In genomic region chr9:64667513-64667912, GRCm38 (mm10) we compare ENCODE assay signal across 9 mouse cellular contexts.
A peak's percentile ranks its signal among the peaks of the same experiment; 100 is the strongest.
DNase-seq lines count a peak whose midpoint lies in the region; ATAC-seq and TF ChIP-seq lines count a peak whose summit lies in the region.
"Had no signal": no experiment of that assay in that cellular context is flagged by ENCODE, and none has a peak within 500 bp of the region (broad histone marks: within the 10 kb centered on the region; RNA-seq: fewer than 3 reads in every experiment).

No protein-coding gene starts in this region.

- TF ChIP-seq EP300 in lung, postnatal 0 days (IDR thresholded peaks at IDR 0.05) = no peak

- H3K4me3 ChIP-seq in lung, postnatal 0 days (ENCODE audit: low read depth, low read length) = no peak overlapping the region
- no peak overlapping the region for H3K4me3 ChIP-seq in lung, adult 2 months (replicated peaks; ENCODE audit: extremely low read depth, low read depth, low read length)
- no peak overlapping the region for H3K4me3 ChIP-seq in kidney, embryonic 14.5 days (ENCODE audit: low read length)

- ATAC-seq in lung, postnatal 0 days = peak; percentile 64
- ATAC-seq in kidney, embryonic 14.5 days (ENCODE audit: low FRiP score, low TSS enrichment) = 0 out of 2 replicates have a peak, but pooled peaks have one; percentile 42
- ATAC-seq: hindbrain, postnatal 0 days had no signal

- H3K27ac ChIP-seq in lung, postnatal 0 days (ENCODE audit: low read length) = no peak overlapping the region
- no peak overlapping the region for H3K27ac ChIP-seq in kidney, embryonic 14.5 days (ENCODE audit: low read depth, low read length)
- H3K27ac ChIP-seq: hindbrain, postnatal 0 days had no signal

- no peak overlapping the region for H3K4me2 ChIP-seq in lung, postnatal 0 days (replicated peaks; ENCODE audit: low read depth, low read length)
- no peak overlapping the region for H3K4me2 ChIP-seq in kidney, embryonic 14.5 days (replicated peaks; ENCODE audit: low read depth, low read length)

- no peaks in the 10 kb centered on the region for H3K36me3 ChIP-seq in lung, postnatal 0 days (ENCODE audit: insufficient read depth, low read length)
- H3K36me3 ChIP-seq in kidney, embryonic 14.5 days (ENCODE audit: control insufficient read depth, insufficient read depth, low read length) = no peaks in the 10 kb centered on the region

- intact Hi-C loops in left cerebral cortex, postnatal 4 days (cut with DNase I) = no loop called here

- no peak for TF ChIP-seq CTCF in lung, postnatal 0 days (IDR thresholded peaks at IDR 0.05)
- no peak for TF ChIP-seq CTCF in lung, adult 2 months (IDR thresholded peaks at IDR 0.05; ENCODE audit: insufficient read depth, low read length)

- DNase-seq in lung, postnatal 0 days (ENCODE audit: low spot score) = peak; percentile 66
- no peak for DNase-seq in lung, adult 2 months
- DNase-seq in ZHBTc4 (ENCODE audit: low read depth, low spot score) = peak; percentile 90
- peak; percentile 8 for DNase-seq in skeletal muscle tissue, adult 2 months (ENCODE audit: low read depth, low spot score)
- no peak for DNase-seq in right cerebral cortex, postnatal 4 days
- DNase-seq in layer of hippocampus, postnatal 25 days (ENCODE audit: extremely low spot score in 1 of 2, low spot score in 1 of 2) = no peak
- DNase-seq in left cerebral cortex, postnatal 4 days = no peak

- 3% methylated on average over 5 of the region's 5 CpGs for WGBS in lung, postnatal 0 days
- 2% methylated on average over 5 of the region's 5 CpGs for WGBS in lung, adult 2 months
- WGBS in kidney, embryonic 14.5 days = 4% methylated on average over 5 of the region's 5 CpGs

- H3K9me3 ChIP-seq in lung, postnatal 0 days (ENCODE audit: low read length) = no peaks in the 10 kb centered on the region
- no peaks in the 10 kb centered on the region for H3K9me3 ChIP-seq in kidney, embryonic 14.5 days (ENCODE audit: control insufficient read depth, low read length)

- H3K27me3 ChIP-seq in lung, postnatal 0 days (replicated peaks; ENCODE audit: insufficient read depth, low read length) = no peaks in the 10 kb centered on the region
- H3K27me3 ChIP-seq in kidney, embryonic 14.5 days (ENCODE audit: control insufficient read depth, insufficient read depth, low read length) = peaks cover 7% of the 10 kb centered on the region

- no peak overlapping the region for H3K9ac ChIP-seq in lung, postnatal 0 days (replicated peaks; ENCODE audit: low read depth)
- H3K9ac ChIP-seq in kidney, embryonic 14.5 days (ENCODE audit: low read depth, low read length) = no peak overlapping the region

- TF ChIP-seq POLR2A in lung, adult 2 months (IDR thresholded peaks at IDR 0.05; ENCODE audit: borderline replicate concordance, extremely low read depth, low read depth, low read length) = no peak

- H3K4me1 ChIP-seq in lung, postnatal 0 days (ENCODE audit: insufficient read depth, low read depth, low read length) = no peaks in the 10 kb centered on the region
- H3K4me1 ChIP-seq in lung, adult 2 months (ENCODE audit: control insufficient read depth, insufficient read depth, low read length) = no peaks in the 10 kb centered on the region
- H3K4me1 ChIP-seq in kidney, embryonic 14.5 days (ENCODE audit: control insufficient read depth, insufficient read depth, low read length) = no peaks in the 10 kb centered on the region

Comparison
In these comparisons a context has a peak if more than half of its experiments do, and no peak if none do; other contexts are left out.
1. DNase-seq: peak in lung, postnatal 0 days (single experiment), ZHBTc4 (single experiment) and skeletal muscle tissue, adult 2 months (single experiment); none in lung, adult 2 months (single experiment), right cerebral cortex, postnatal 4 days (single experiment), layer of hippocampus, postnatal 25 days (0 of 2) and left cerebral cortex, postnatal 4 days (single experiment).